Mouse (Mus musculus): ENCODE results near the gene Sorl1. TPM values are rescaled to one million over a fixed set of nuclear protein-coding genes. Genes with fewer than 3 reads are reported as not detected.

The Sorl1 gene
- polyA plus RNA-seq, 1 experiment from 2014 or later = 11.5 TPM

DNA sequence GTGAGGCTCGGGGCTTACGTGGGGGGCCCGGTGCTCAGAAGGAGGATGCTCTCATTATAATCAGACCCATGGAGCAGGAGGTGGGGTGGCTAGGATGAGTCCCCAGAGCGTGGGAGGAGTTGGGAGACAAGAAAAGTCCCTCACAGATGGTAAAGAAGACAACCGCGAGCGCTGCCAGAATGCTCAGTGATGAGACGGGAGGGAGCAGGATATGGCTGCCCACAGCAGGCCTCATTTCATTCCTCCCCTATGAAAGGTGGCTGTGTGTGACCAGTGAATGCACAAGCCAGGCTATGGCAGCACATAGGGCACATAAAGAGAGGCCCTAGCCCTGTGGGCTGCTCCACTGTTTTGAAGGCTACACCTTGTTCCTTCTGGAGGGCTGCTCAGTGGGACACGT is 142.1 kb downstream of the Sorl1 start:
- Histone ChIP-seq H3K4me1 (ENCODE audit: control insufficient read depth, insufficient read depth, low read length) (no peaks in the 10 kb centered on the region), H3K27me3 (ENCODE audit: control insufficient read depth, insufficient read depth, low read length) (no peaks in the 10 kb centered on the region), H3K4me3 (ENCODE audit: low read length) (no peak overlapping the region), H3K4me2 (replicated peaks; ENCODE audit: low read depth, low read length) (no peak overlapping the region), H3K9ac (ENCODE audit: low read depth, low read length) (no peak overlapping the region), H3K27ac (ENCODE audit: low read depth, low read length) (no peak overlapping the region), H3K36me3 (ENCODE audit: control insufficient read depth, insufficient read depth, low read length) (peaks cover 9% of the 10 kb centered on the region; the same call in 1 of the 2 replicates), H3K9me3 (ENCODE audit: control insufficient read depth, low read length) (no peaks in the 10 kb centered on the region)
- no peak for ATAC-seq (ENCODE audit: low FRiP score, low TSS enrichment)
- 81% methylated on average over 9 of the region's 9 CpGs for WGBS

DNA sequence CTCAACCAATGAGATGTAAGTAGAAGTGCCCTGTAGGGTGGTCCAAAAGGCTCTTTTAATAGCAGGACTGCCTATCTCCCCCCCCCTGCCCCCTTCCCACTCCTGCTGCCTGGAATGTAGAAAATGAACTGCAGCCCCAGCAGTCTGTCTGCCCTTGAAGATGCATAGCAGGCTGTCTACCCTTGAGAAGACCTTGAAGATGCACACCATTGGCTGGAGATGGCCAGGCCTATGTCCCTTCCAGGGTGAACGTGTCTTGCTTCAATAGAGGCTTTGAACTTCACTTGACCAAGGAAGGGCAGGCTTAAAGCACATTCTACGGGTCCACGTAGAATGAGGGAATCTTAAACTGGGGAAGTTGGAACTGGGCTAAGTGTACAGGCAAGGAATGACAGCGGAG is 142.8 kb downstream of the Sorl1 start:
- H3K27ac ChIP-seq (ENCODE audit: low read depth, low read length) = no peak overlapping the region
- H3K9me3 ChIP-seq (ENCODE audit: control insufficient read depth, low read length) = no peaks in the 10 kb centered on the region
- no peaks in the 10 kb centered on the region for H3K27me3 ChIP-seq (ENCODE audit: control insufficient read depth, insufficient read depth, low read length)
- H3K4me2 ChIP-seq (replicated peaks; ENCODE audit: low read depth, low read length) = no peak overlapping the region
- ATAC-seq (ENCODE audit: low FRiP score, low TSS enrichment) = no peak
- H3K36me3 ChIP-seq (ENCODE audit: control insufficient read depth, insufficient read depth, low read length) = peaks cover 7% of the 10 kb centered on the region; the same call in 1 of the 2 replicates
- H3K9ac ChIP-seq (ENCODE audit: low read depth, low read length) = no peak overlapping the region
- no peaks in the 10 kb centered on the region for H3K4me1 ChIP-seq (ENCODE audit: control insufficient read depth, insufficient read depth, low read length)
- 81% methylated on average over 4 of the region's 4 CpGs for WGBS
- no peak overlapping the region for H3K4me3 ChIP-seq (ENCODE audit: low read length)

DNA sequence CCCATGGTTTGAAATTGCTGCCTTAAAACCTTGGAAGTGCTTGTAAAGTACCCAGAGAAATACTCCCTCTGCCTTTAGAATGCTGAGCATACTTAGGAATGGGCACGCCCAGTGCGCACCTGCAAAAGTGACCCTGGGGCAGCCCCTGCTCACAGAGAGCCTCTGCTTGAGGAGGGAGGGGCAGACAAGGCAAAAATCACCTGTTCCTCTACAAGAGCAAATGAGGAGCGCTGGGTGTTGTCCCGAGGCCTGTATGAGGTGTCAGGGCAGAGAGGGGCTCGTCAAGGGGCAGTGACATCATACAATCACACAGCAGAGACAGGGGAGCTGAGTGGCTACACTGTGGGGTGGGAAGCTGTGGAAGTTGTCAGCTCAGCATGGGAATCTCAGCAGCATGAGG is 143.3 kb downstream of the Sorl1 start:
- WGBS = 82% methylated on average over 5 of the region's 5 CpGs
- ATAC-seq (ENCODE audit: low FRiP score, low TSS enrichment) = no peak
- Histone ChIP-seq H3K27ac (ENCODE audit: low read depth, low read length) (no peak overlapping the region), H3K4me1 (ENCODE audit: control insufficient read depth, insufficient read depth, low read length) (no peaks in the 10 kb centered on the region), H3K4me2 (replicated peaks; ENCODE audit: low read depth, low read length) (no peak overlapping the region), H3K9me3 (ENCODE audit: control insufficient read depth, low read length) (no peaks in the 10 kb centered on the region), H3K4me3 (ENCODE audit: low read length) (no peak overlapping the region), H3K36me3 (ENCODE audit: control insufficient read depth, insufficient read depth, low read length) (peaks cover 7% of the 10 kb centered on the region; the same call in 1 of the 2 replicates), H3K9ac (ENCODE audit: low read depth, low read length) (no peak overlapping the region), H3K27me3 (ENCODE audit: control insufficient read depth, insufficient read depth, low read length) (no peaks in the 10 kb centered on the region)

DNA sequence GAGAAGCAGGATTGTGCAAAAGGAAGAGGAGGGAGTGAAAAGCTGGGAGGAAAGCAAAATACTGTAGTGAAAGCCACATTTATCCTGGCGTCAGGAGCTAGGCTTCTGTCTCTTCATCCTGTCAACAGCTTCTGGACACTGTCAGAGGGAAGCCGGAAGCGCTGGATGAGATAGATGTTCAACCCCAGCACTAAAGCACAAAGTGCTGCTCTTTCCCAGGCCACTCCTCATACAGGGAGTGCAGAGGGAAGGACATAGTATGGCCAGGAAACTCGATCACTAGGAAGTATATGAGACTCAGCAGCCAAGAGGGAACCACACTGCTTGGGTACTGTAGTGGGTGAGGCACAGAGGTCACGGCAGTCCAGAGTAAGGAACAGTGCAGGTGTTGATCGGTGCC is 145.7 kb downstream of the Sorl1 start:
- Histone ChIP-seq H3K9me3 (ENCODE audit: control insufficient read depth, low read length) (no peaks in the 10 kb centered on the region), H3K36me3 (ENCODE audit: control insufficient read depth, insufficient read depth, low read length) (peaks cover 7% of the 10 kb centered on the region; the same call in 1 of the 2 replicates), H3K9ac (ENCODE audit: low read depth, low read length) (no peak overlapping the region), H3K27ac (ENCODE audit: low read depth, low read length) (no peak overlapping the region), H3K4me2 (replicated peaks; ENCODE audit: low read depth, low read length) (no peak overlapping the region), H3K4me1 (ENCODE audit: control insufficient read depth, insufficient read depth, low read length) (no peaks in the 10 kb centered on the region), H3K27me3 (ENCODE audit: control insufficient read depth, insufficient read depth, low read length) (no peaks in the 10 kb centered on the region), H3K4me3 (ENCODE audit: low read length) (no peak overlapping the region)
- WGBS = 89% methylated on average over 6 of the region's 6 CpGs
- ATAC-seq (ENCODE audit: low FRiP score, low TSS enrichment) = no peak

DNA sequence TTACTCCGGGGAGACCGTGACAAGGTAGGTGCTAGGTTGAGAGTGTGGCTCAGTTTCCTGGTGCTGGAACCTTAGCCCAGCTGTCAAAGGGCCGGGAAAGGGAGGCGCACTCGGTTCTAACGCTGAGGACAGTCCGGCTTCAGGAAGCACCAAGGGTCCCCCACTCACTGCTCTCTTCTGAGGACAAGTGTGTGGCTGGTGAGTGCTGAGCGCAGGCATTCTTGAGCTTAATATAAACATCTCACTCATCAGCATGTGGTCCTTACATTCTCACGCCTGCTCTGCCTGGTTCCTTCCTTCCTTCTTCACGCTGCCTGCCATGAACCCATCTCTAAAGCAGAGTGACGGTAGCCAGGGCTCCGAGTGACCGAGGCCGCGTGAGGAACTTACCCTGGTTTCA is 148.1 kb downstream of the Sorl1 start:
- H3K4me2 ChIP-seq (replicated peaks; ENCODE audit: low read depth, low read length) = no peak overlapping the region
- WGBS = 86% methylated on average over 15 of the region's 15 CpGs
- no peaks in the 10 kb centered on the region for H3K4me1 ChIP-seq (ENCODE audit: control insufficient read depth, insufficient read depth, low read length)
- H3K4me3 ChIP-seq (ENCODE audit: low read length) = no peak overlapping the region
- no peak for ATAC-seq (ENCODE audit: low FRiP score, low TSS enrichment)
- no peaks in the 10 kb centered on the region for H3K27me3 ChIP-seq (ENCODE audit: control insufficient read depth, insufficient read depth, low read length)
- no peaks in the 10 kb centered on the region for H3K9me3 ChIP-seq (ENCODE audit: control insufficient read depth, low read length)
- no peak overlapping the region for H3K9ac ChIP-seq (ENCODE audit: low read depth, low read length)
- no peak overlapping the region for H3K27ac ChIP-seq (ENCODE audit: low read depth, low read length)
- H3K36me3 ChIP-seq (ENCODE audit: control insufficient read depth, insufficient read depth, low read length) = peaks cover 3% of the 10 kb centered on the region; the same call in 1 of the 2 replicates

DNA sequence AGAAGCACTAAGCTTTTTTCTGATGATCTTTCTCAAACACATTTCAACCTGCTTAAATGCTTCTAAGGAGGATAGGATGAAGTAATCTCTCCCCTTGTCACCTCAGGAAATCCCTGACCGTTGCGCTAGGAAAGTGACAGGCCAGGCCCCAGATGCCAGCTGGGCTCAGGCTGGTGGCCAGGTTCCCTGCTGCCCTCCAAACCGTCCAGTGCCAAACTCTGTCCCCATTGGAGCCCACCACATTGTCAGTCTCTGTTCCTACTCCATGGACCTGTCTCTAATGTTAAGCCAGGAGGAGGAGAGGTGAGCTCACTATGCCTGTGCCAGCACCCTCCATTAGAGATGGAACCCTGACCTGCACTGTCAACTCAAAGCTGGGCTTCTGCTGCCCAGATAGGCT is 149.4 kb downstream of the Sorl1 start:
- H3K36me3 ChIP-seq (ENCODE audit: control insufficient read depth, insufficient read depth, low read length) = peaks cover 3% of the 10 kb centered on the region; the same call in 1 of the 2 replicates
- no peak overlapping the region for H3K9ac ChIP-seq (ENCODE audit: low read depth, low read length)
- no peak overlapping the region for H3K4me2 ChIP-seq (replicated peaks; ENCODE audit: low read depth, low read length)
- H3K27me3 ChIP-seq (ENCODE audit: control insufficient read depth, insufficient read depth, low read length) = no peaks in the 10 kb centered on the region
- WGBS = 83% methylated on average over 3 of the region's 3 CpGs
- no peak for ATAC-seq (ENCODE audit: low FRiP score, low TSS enrichment)
- no peak overlapping the region for H3K27ac ChIP-seq (ENCODE audit: low read depth, low read length)
- no peak overlapping the region for H3K4me3 ChIP-seq (ENCODE audit: low read length)
- no peaks in the 10 kb centered on the region for H3K9me3 ChIP-seq (ENCODE audit: control insufficient read depth, low read length)
- no peaks in the 10 kb centered on the region for H3K4me1 ChIP-seq (ENCODE audit: control insufficient read depth, insufficient read depth, low read length)

DNA sequence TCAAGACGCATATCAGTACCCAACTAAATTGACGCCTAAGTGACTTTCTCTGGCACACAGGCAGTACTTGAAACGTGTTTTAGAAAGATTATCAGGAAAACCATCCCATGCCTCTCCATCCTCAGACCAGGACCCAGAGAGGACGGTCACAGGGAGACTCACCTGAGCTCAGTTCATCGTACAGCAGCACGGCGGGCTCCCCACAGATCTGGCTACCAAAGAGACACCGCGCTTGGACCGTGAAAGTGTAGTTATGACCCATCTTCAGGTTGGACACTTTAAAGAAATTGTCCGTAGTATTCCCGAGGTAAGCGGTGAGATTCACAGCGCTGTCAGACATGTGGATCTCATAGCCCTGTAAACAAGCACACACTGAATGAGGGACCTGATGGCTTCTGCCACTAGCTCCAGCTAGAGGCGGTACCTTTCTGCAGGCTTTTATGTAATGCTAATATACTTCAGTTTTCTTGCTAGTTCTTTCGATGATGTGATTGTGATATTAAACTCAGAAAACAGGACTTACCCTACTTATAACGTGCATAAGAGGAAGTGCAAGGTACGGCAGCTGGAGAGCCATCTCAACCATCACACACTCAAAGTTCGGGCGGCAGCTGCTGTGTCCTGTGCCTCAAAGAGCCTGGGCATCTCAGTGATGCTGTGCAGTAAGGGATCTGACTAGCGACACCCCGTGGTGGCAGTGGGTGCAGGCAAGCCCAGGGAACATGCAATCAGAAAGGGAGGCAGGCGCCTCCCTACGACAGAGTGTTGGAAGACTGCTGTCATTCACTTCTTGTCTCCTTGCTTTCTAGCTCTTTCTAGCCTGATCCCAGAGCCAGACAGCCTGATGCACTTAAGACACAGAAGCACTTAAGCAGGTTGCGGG is 150.1 kb downstream of the Sorl1 start:
- H3K27ac ChIP-seq (ENCODE audit: low read depth, low read length) = no peak overlapping the region
- no peaks in the 10 kb centered on the region for H3K4me1 ChIP-seq (ENCODE audit: control insufficient read depth, insufficient read depth, low read length)
- no peak overlapping the region for H3K4me3 ChIP-seq (ENCODE audit: low read length)
- H3K4me2 ChIP-seq (replicated peaks; ENCODE audit: low read depth, low read length) = no peak overlapping the region
- H3K9ac ChIP-seq (ENCODE audit: low read depth, low read length) = no peak overlapping the region
- no peak for ATAC-seq (ENCODE audit: low FRiP score, low TSS enrichment)
- H3K27me3 ChIP-seq (ENCODE audit: control insufficient read depth, insufficient read depth, low read length) = no peaks in the 10 kb centered on the region
- peaks cover 3% of the 10 kb centered on the region; the same call in 1 of the 2 replicates for H3K36me3 ChIP-seq (ENCODE audit: control insufficient read depth, insufficient read depth, low read length)
- 75% methylated on average over 25 of the region's 25 CpGs for WGBS
- no peaks in the 10 kb centered on the region for H3K9me3 ChIP-seq (ENCODE audit: control insufficient read depth, low read length)

DNA sequence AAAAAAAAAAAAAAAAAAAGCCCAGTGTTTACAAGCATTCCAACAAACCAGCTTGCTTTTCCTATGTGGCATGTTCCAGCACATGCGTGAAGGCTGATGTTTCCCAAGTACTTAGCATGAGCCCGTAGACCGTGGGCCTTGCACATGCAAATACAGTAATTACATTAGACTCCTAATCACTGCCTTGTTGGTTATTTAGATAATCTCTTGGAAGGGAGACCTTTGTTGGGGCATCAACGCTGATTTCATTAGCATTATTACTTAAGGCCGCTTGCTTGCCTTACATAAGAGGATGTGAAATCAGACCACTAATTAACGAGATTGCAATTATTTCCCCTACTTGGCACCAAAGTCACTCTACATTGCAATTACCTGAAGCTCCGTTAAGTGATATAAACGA is 154.1 kb downstream of the Sorl1 start:
- no peak overlapping the region for H3K4me2 ChIP-seq (replicated peaks; ENCODE audit: low read depth, low read length)
- H3K27me3 ChIP-seq (ENCODE audit: control insufficient read depth, insufficient read depth, low read length) = no peaks in the 10 kb centered on the region
- H3K27ac ChIP-seq (ENCODE audit: low read depth, low read length) = no peak overlapping the region
- no peaks in the 10 kb centered on the region for H3K4me1 ChIP-seq (ENCODE audit: control insufficient read depth, insufficient read depth, low read length)
- no peak for ATAC-seq (ENCODE audit: low FRiP score, low TSS enrichment)
- H3K9ac ChIP-seq (ENCODE audit: low read depth, low read length) = no peak overlapping the region
- no peaks in the 10 kb centered on the region for H3K36me3 ChIP-seq (ENCODE audit: control insufficient read depth, insufficient read depth, low read length)
- no peaks in the 10 kb centered on the region for H3K9me3 ChIP-seq (ENCODE audit: control insufficient read depth, low read length)
- no peak overlapping the region for H3K4me3 ChIP-seq (ENCODE audit: low read length)
- 72% methylated on average over 8 of the region's 8 CpGs for WGBS

DNA sequence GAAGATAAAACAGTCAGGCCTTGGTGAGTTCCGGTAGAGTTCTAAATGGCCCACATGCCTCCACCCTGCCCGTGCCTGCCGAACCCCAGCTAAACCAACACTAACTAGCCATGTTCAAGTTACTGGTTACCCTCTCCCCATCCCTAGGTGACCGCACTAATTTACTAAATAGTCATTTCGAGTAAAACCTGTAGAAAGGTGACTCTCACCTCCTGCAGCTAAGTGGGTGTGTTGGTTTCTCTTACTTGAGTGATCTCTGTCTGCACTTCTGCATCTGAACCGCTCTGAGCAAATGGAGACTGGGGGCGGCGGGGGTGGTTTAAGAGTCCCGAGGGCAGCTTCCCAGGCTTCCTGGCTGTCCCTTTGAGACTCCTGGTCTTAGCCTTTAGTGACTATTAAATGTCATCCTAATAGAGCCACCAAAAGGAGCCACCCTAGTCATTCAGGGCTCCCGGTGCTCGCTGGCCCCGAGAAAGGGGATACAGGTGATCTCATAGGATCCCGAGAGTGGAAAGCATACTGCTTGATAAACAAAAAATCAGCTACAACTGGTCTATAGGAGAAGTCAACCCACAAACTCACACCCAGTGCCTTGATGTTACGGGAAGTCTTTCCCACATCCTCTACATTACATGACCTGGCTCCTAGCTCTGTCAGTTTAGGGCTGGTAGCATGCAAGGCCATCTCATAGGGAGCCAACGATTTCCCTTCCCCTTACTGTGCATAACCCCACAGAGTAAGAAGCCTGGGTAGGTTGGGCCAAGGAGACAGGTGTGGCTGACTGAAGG is 155.2 kb downstream of the Sorl1 start:
- no peaks in the 10 kb centered on the region for H3K27me3 ChIP-seq (ENCODE audit: control insufficient read depth, insufficient read depth, low read length)
- H3K9ac ChIP-seq (ENCODE audit: low read depth, low read length) = no peak overlapping the region
- H3K27ac ChIP-seq (ENCODE audit: low read depth, low read length) = no peak overlapping the region
- H3K4me1 ChIP-seq (ENCODE audit: control insufficient read depth, insufficient read depth, low read length) = no peaks in the 10 kb centered on the region
- no peak overlapping the region for H3K4me2 ChIP-seq (replicated peaks; ENCODE audit: low read depth, low read length)
- H3K9me3 ChIP-seq (ENCODE audit: control insufficient read depth, low read length) = no peaks in the 10 kb centered on the region
- H3K36me3 ChIP-seq (ENCODE audit: control insufficient read depth, insufficient read depth, low read length) = no peaks in the 10 kb centered on the region
- H3K4me3 ChIP-seq (ENCODE audit: low read length) = no peak overlapping the region
- no peak for ATAC-seq (ENCODE audit: low FRiP score, low TSS enrichment)
- 92% methylated on average over 15 of the region's 15 CpGs for WGBS
